Mouse (Mus musculus): ENCODE results near the gene Larp6. TPM values are rescaled to one million over a fixed set of nuclear protein-coding genes. Genes with fewer than 3 reads are reported as not detected.

The Larp6 gene
- total RNA-seq (2012; rRNA removed) (not detected in 2 replicates), polyA plus RNA-seq (2012; ENCODE audit: insufficient read depth in 1 of 2, insufficient read length in 2 of 2, low read depth in 1 of 2, low replicate concordance in 2 of 2, missing spikeins in 1 of 2) (not detected)

GRCm38 (mm10) chr9:60712771-60713541 is at the start of gene Larp6:
Gene Larp6, plus strand, starts transcription at chr9:60712989.
- H3K9me3 ChIP-seq (replicated peaks; ENCODE audit: insufficient read depth, low read length): no peaks in the 10 kb centered on the region
- no peaks in the 10 kb centered on the region for H3K36me3 ChIP-seq (ENCODE audit: control insufficient read depth in 1 of 2, insufficient read depth in 2 of 2, low read length in 2 of 2)
- no peak within 1 kb of the TSS for H3K9ac ChIP-seq (ENCODE audit: control insufficient read depth, low read depth, low read length, poor library complexity, severe bottlenecking)
- TF ChIP-seq CTCF (IDR thresholded peaks at IDR 0.05 in 2 of 3, conservative IDR thresholded peaks at IDR 0.05 in 1 of 3; ENCODE audit: control insufficient read depth in 1 of 3, insufficient read depth in 1 of 3, low read depth in 2 of 3, low read length in 3 of 3, poor library complexity in 1 of 3, severe bottlenecking in 1 of 3) (no peak), MYC (IDR thresholded peaks at IDR 0.05; ENCODE audit: low read depth, low read length) (no peak), HCFC1 (IDR thresholded peaks at IDR 0.05; ENCODE audit: low read depth, low read length) (no peak), ZKSCAN1 (IDR thresholded peaks at IDR 0.05; ENCODE audit: low read depth, low read length) (no peak), ZNF384 (IDR thresholded peaks at IDR 0.05; ENCODE audit: low read depth, low read length) (no peak), ETS1 (IDR thresholded peaks at IDR 0.05; ENCODE audit: low read depth, low read length) (no peak), POLR2A (IDR thresholded peaks at IDR 0.05; ENCODE audit: control insufficient read depth in 1 of 2, insufficient read depth in 1 of 2, low read depth in 1 of 2, low read length in 2 of 2, poor library complexity in 1 of 2) (no peak), GATA1 (IDR thresholded peaks at IDR 0.05; ENCODE audit: low read depth, low read length) (no peak), MAFK (IDR thresholded peaks at IDR 0.05; ENCODE audit: borderline replicate concordance, low read depth, low read length) (no peak), E2F4 (IDR thresholded peaks at IDR 0.05; ENCODE audit: borderline replicate concordance, low read depth, low read length) (no peak), JUND (IDR thresholded peaks at IDR 0.05; ENCODE audit: low read depth, low read length) (no peak), RAD21 (IDR thresholded peaks at IDR 0.05; ENCODE audit: low read depth, low read length) (no peak), POLR2AphosphoS5 (IDR thresholded peaks at IDR 0.05; ENCODE audit: borderline replicate concordance, low read depth, low read length) (no peak), SMC3 (IDR thresholded peaks at IDR 0.05; ENCODE audit: low read depth, low read length) (no peak), USF2 (IDR thresholded peaks at IDR 0.05; ENCODE audit: borderline replicate concordance in 1 of 2, insufficient read depth in 1 of 2, low read depth in 1 of 2, low read length in 2 of 2) (no peak), POLR2AphosphoS2 (IDR thresholded peaks at IDR 0.05; ENCODE audit: low read length) (no peak), MYB (IDR thresholded peaks at IDR 0.05; ENCODE audit: low read depth, low read length) (no peak)
- no peak for DNase-seq (ENCODE audit: low read depth, low spot score)
- H3K79me2 ChIP-seq (ENCODE audit: control insufficient read depth, insufficient read depth, low read length, poor library complexity): no peaks in the 10 kb centered on the region
- H3K27me3 ChIP-seq (ENCODE audit: control insufficient read depth in 1 of 2, insufficient read depth in 2 of 2, low read length in 2 of 2): no peaks in the 10 kb centered on the region
- no peak within 1 kb of the TSS for H3K27ac ChIP-seq (ENCODE audit: control insufficient read depth, low read depth, low read length)
- no peaks in the 10 kb centered on the region for H3K4me1 ChIP-seq (ENCODE audit: control insufficient read depth in 1 of 2, insufficient read depth in 2 of 2, low read length in 2 of 2)
- no peak within 1 kb of the TSS for H3K4me3 ChIP-seq (ENCODE audit: control insufficient read depth in 1 of 2, insufficient read depth in 1 of 2, low read depth in 2 of 2, low read length in 2 of 2)

GRCm38 (mm10) chr9:60664385-60664784 is 48.4 kb upstream of the Larp6 start:
- DNase-seq (ENCODE audit: low read depth, low spot score): no peak
- Histone ChIP-seq H3K9ac (ENCODE audit: control insufficient read depth, low read depth, low read length, poor library complexity, severe bottlenecking) (no peak overlapping the region), H3K4me3 (ENCODE audit: control insufficient read depth in 1 of 2, insufficient read depth in 1 of 2, low read depth in 2 of 2, low read length in 2 of 2) (no peak overlapping the region), H3K36me3 (ENCODE audit: control insufficient read depth in 1 of 2, insufficient read depth in 2 of 2, low read length in 2 of 2) (no peaks in the 10 kb centered on the region), H3K27me3 (ENCODE audit: control insufficient read depth in 1 of 2, insufficient read depth in 2 of 2, low read length in 2 of 2) (no peaks in the 10 kb centered on the region), H3K9me3 (replicated peaks; ENCODE audit: insufficient read depth, low read length) (no peaks in the 10 kb centered on the region), H3K4me1 (ENCODE audit: control insufficient read depth in 1 of 2, insufficient read depth in 2 of 2, low read length in 2 of 2) (no peaks in the 10 kb centered on the region), H3K27ac (ENCODE audit: control insufficient read depth, low read depth, low read length) (no peak overlapping the region), H3K79me2 (ENCODE audit: control insufficient read depth, insufficient read depth, low read length, poor library complexity) (no peaks in the 10 kb centered on the region)
- no peak for TF ChIP-seq JUND (IDR thresholded peaks at IDR 0.05; ENCODE audit: low read depth, low read length)
- TF ChIP-seq BHLHE40 (IDR thresholded peaks at IDR 0.05; ENCODE audit: borderline replicate concordance, low read depth, low read length): no peak
- no peak for TF ChIP-seq E2F4 (IDR thresholded peaks at IDR 0.05; ENCODE audit: borderline replicate concordance, low read depth, low read length)
- TF ChIP-seq NRF1 (IDR thresholded peaks at IDR 0.05; ENCODE audit: insufficient read depth, low read depth, low read length, poor library complexity, severe bottlenecking): no peak
- TF ChIP-seq GABPA (IDR thresholded peaks at IDR 0.05; ENCODE audit: low read depth, low read length): no peak
- TF ChIP-seq CHD1 (IDR thresholded peaks at IDR 0.05; ENCODE audit: low read depth, low read length): no peak
- TF ChIP-seq USF2 (IDR thresholded peaks at IDR 0.05; ENCODE audit: borderline replicate concordance in 1 of 2, insufficient read depth in 1 of 2, low read depth in 1 of 2, low read length in 2 of 2): no peak
- no peak for TF ChIP-seq KAT2A (conservative IDR thresholded peaks at IDR 0.05; ENCODE audit: low read depth, low read length)
- TF ChIP-seq SIN3A (IDR thresholded peaks at IDR 0.05; ENCODE audit: low read length): no peak
- no peak for TF ChIP-seq CTCF (IDR thresholded peaks at IDR 0.05 in 2 of 3, conservative IDR thresholded peaks at IDR 0.05 in 1 of 3; ENCODE audit: control insufficient read depth in 1 of 3, insufficient read depth in 1 of 3, low read depth in 2 of 3, low read length in 3 of 3, poor library complexity in 1 of 3, severe bottlenecking in 1 of 3)
- TF ChIP-seq ZKSCAN1 (IDR thresholded peaks at IDR 0.05; ENCODE audit: low read depth, low read length): no peak
- no peak for TF ChIP-seq TBP (IDR thresholded peaks at IDR 0.05; ENCODE audit: low read depth, low read length)
- TF ChIP-seq POLR2AphosphoS5 (IDR thresholded peaks at IDR 0.05; ENCODE audit: borderline replicate concordance, low read depth, low read length): no peak
- TF ChIP-seq MEF2A (IDR thresholded peaks at IDR 0.05; ENCODE audit: extremely low read depth, insufficient replicate concordance, low read depth, low read length, poor library complexity, severe bottlenecking): no peak
